Mouse (Mus musculus): ENCODE measurements at regions not wholly inside any gene's neighbourhood (a gene's known extent, or its start where the extent isn't known, plus 50 kb on each side); places are given as distances from the start of the nearest gene placed in this dataset.

DNA sequence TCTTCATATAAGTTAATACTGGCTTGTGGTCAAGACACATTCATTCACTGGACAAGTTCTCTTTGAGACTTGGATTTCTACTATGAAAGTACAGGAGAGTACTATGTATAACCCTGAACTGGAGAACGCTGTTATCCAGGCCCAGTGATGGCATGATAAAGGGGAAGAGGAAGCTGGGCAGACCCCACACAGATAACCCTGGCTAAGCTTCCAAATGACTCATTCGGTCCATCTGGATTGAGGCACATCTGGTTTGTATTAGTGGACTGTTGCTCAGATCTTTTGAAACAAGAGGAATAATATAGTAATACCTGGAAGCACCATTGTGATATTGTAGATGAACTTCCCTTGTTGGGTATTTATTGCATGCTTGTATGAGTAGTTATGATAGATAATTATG is 239.9 kb downstream of the Pax1 start:
- no peak for DNase-seq (ENCODE audit: low read depth in 3 of 3, low spot score in 3 of 3)
- H3K36me3 ChIP-seq (replicated peaks; ENCODE audit: control insufficient read depth, insufficient read depth, low read depth) = no peaks in the 10 kb centered on the region
- TF ChIP-seq CTCF (IDR thresholded peaks at IDR 0.05; ENCODE audit: low read depth) (no peak), EP300 (IDR thresholded peaks at IDR 0.05; ENCODE audit: low read depth) (no peak)
- no peaks in the 10 kb centered on the region for H3K4me1 ChIP-seq (replicated peaks; ENCODE audit: control insufficient read depth in 2 of 2, insufficient read depth in 2 of 2, low read length in 1 of 2)
- no peak overlapping the region for H3K9ac ChIP-seq (replicated peaks)
- 38% methylated on average over 2 of the region's 2 CpGs for WGBS (ENCODE audit: insufficient replicate concordance)
- no peak overlapping the region for H3K27ac ChIP-seq
- ATAC-seq (ENCODE audit: insufficient read depth) = no peak
- H3K9me3 ChIP-seq (ENCODE audit: control insufficient read depth, low read length) = no peaks in the 10 kb centered on the region
- H3K4me2 ChIP-seq (ENCODE audit: low read depth) = no peak overlapping the region
- H3K27me3 ChIP-seq (ENCODE audit: control insufficient read depth, insufficient read depth, low read length) = no peaks in the 10 kb centered on the region
- no peak overlapping the region for H3K4me3 ChIP-seq (ENCODE audit: insufficient read depth in 1 of 2, low read depth in 2 of 2, low read length in 2 of 2)

- Histone ChIP-seq H3K4me1 (replicated peaks; ENCODE audit: control insufficient read depth in 2 of 2, insufficient read depth in 2 of 2, low read length in 1 of 2) (no peaks in the 10 kb centered on the region), H3K4me2 (ENCODE audit: low read depth) (no peak overlapping the region), H3K27me3 (ENCODE audit: control insufficient read depth, insufficient read depth, low read length) (no peaks in the 10 kb centered on the region), H3K9me3 (ENCODE audit: control insufficient read depth, low read length) (no peaks in the 10 kb centered on the region), H3K36me3 (replicated peaks; ENCODE audit: control insufficient read depth, insufficient read depth, low read depth) (no peaks in the 10 kb centered on the region), H3K27ac (no peak overlapping the region), H3K9ac (replicated peaks) (no peak overlapping the region), H3K4me3 (ENCODE audit: insufficient read depth in 1 of 2, low read depth in 2 of 2, low read length in 2 of 2) (no peak overlapping the region)
- ATAC-seq (ENCODE audit: insufficient read depth) = no peak
- TF ChIP-seq EP300 (IDR thresholded peaks at IDR 0.05; ENCODE audit: low read depth) = no peak
- no peak for DNase-seq (ENCODE audit: low read depth in 3 of 3, low spot score in 3 of 3)
- WGBS (ENCODE audit: insufficient replicate concordance) = 54% methylated on average over 1 of the region's 1 CpGs
Observed at GRCm38 (mm10) chr2:147572413-147572812, 210.7 kb downstream of the Pax1 start.

GRCm38 (mm10) chr2:147561220-147561619 is 199.5 kb downstream of the Pax1 start:
- WGBS (ENCODE audit: insufficient replicate concordance) = 49% methylated on average over 7 of the region's 7 CpGs
- Histone ChIP-seq H3K27ac (no peak overlapping the region), H3K4me3 (ENCODE audit: insufficient read depth in 1 of 2, low read depth in 2 of 2, low read length in 2 of 2) (no peak overlapping the region), H3K36me3 (replicated peaks; ENCODE audit: control insufficient read depth, insufficient read depth, low read depth) (no peaks in the 10 kb centered on the region), H3K4me2 (ENCODE audit: low read depth) (no peak overlapping the region), H3K9ac (replicated peaks) (no peak overlapping the region), H3K27me3 (ENCODE audit: control insufficient read depth, insufficient read depth, low read length) (no peaks in the 10 kb centered on the region), H3K9me3 (ENCODE audit: control insufficient read depth, low read length) (no peaks in the 10 kb centered on the region), H3K4me1 (replicated peaks; ENCODE audit: control insufficient read depth in 2 of 2, insufficient read depth in 2 of 2, low read length in 1 of 2) (no peaks in the 10 kb centered on the region)
- ATAC-seq (ENCODE audit: insufficient read depth) (no peak), DNase-seq (ENCODE audit: low read depth in 3 of 3, low spot score in 3 of 3) (no peak)
- TF ChIP-seq CTCF (IDR thresholded peaks at IDR 0.05; ENCODE audit: low read depth) (no peak), EP300 (IDR thresholded peaks at IDR 0.05; ENCODE audit: low read depth) (no peak)

GRCm38 (mm10) chr2:147560426-147561155 is 198.9 kb downstream of the Pax1 start:
- DNase-seq (ENCODE audit: low read depth in 3 of 3, low spot score in 3 of 3) = no peak
- Histone ChIP-seq H3K4me2 (ENCODE audit: low read depth) (no peak overlapping the region), H3K9me3 (ENCODE audit: control insufficient read depth, low read length) (no peaks in the 10 kb centered on the region), H3K9ac (replicated peaks) (no peak overlapping the region), H3K36me3 (replicated peaks; ENCODE audit: control insufficient read depth, insufficient read depth, low read depth) (no peaks in the 10 kb centered on the region), H3K4me3 (ENCODE audit: insufficient read depth in 1 of 2, low read depth in 2 of 2, low read length in 2 of 2) (no peak overlapping the region), H3K4me1 (replicated peaks; ENCODE audit: control insufficient read depth in 2 of 2, insufficient read depth in 2 of 2, low read length in 1 of 2) (no peaks in the 10 kb centered on the region), H3K27ac (no peak overlapping the region), H3K27me3 (ENCODE audit: control insufficient read depth, insufficient read depth, low read length) (no peaks in the 10 kb centered on the region)
- ATAC-seq (ENCODE audit: insufficient read depth) = no peak
- 73% methylated on average over 20 of the region's 20 CpGs for WGBS (ENCODE audit: insufficient replicate concordance)
- TF ChIP-seq EP300 (IDR thresholded peaks at IDR 0.05; ENCODE audit: low read depth) (no peak), CTCF (IDR thresholded peaks at IDR 0.05; ENCODE audit: low read depth) (no peak)

- Histone ChIP-seq H3K9ac (replicated peaks) (no peak overlapping the region), H3K27me3 (ENCODE audit: control insufficient read depth, insufficient read depth, low read length) (no peaks in the 10 kb centered on the region), H3K4me1 (replicated peaks; ENCODE audit: control insufficient read depth in 2 of 2, insufficient read depth in 2 of 2, low read length in 1 of 2) (no peaks in the 10 kb centered on the region), H3K36me3 (replicated peaks; ENCODE audit: control insufficient read depth, insufficient read depth, low read depth) (no peaks in the 10 kb centered on the region), H3K4me2 (ENCODE audit: low read depth) (no peak overlapping the region), H3K27ac (no peak overlapping the region), H3K9me3 (ENCODE audit: control insufficient read depth, low read length) (no peaks in the 10 kb centered on the region), H3K4me3 (ENCODE audit: insufficient read depth in 1 of 2, low read depth in 2 of 2, low read length in 2 of 2) (no peak overlapping the region)
- 42% methylated on average over 2 of the region's 2 CpGs for WGBS (ENCODE audit: insufficient replicate concordance)
- ATAC-seq (ENCODE audit: insufficient read depth) (no peak), DNase-seq (ENCODE audit: low read depth in 3 of 3, low spot score in 3 of 3) (no peak)
- no peak for TF ChIP-seq CTCF (IDR thresholded peaks at IDR 0.05; ENCODE audit: low read depth)
- TF ChIP-seq EP300 (IDR thresholded peaks at IDR 0.05; ENCODE audit: low read depth) = no peak
Observed at GRCm38 (mm10) chr2:147529161-147529560, 167.4 kb downstream of the Pax1 start.

Data from liver, embryonic 14.5 days (tissue).